Mouse (Mus musculus): ENCODE results near the gene Abhd6. TPM values are rescaled to one million over a fixed set of nuclear protein-coding genes. Genes with fewer than 3 reads are reported as not detected.
A peak's percentile ranks its signal among the peaks of the same experiment; 100 is the strongest.

Gene Abhd6
- polyA plus RNA-seq, 1 experiment from 2014 or later, result 14.1 TPM

- Histone ChIP-seq H3K27me3 (replicated peaks; ENCODE audit: control insufficient read depth, insufficient read depth, low read length) (no peaks in the 10 kb centered on the region), H3K36me3 (ENCODE audit: control insufficient read depth, insufficient read depth, low read length) (no peaks in the 10 kb centered on the region), H3K9ac (ENCODE audit: low read depth, low read length) (no peak overlapping the region), H3K4me2 (ENCODE audit: low read depth, low read length) (no peak overlapping the region), H3K4me3 (ENCODE audit: low read length) (no peak overlapping the region), H3K9me3 (ENCODE audit: control insufficient read depth, low read length) (no peaks in the 10 kb centered on the region), H3K27ac (ENCODE audit: low read length) (no peak overlapping the region), H3K4me1 (ENCODE audit: control insufficient read depth, insufficient read depth, low read length) (no peaks in the 10 kb centered on the region)
- WGBS, result 93% methylated on average over 9 of the region's 9 CpGs
- no peak for ATAC-seq
These were observed 39.9 kb downstream of the Abhd6 start for GRCm38 (mm10) chr14:8042577-8042976.

GRCm38 (mm10) chr14:8044330-8044729 is 41.6 kb downstream of the Abhd6 start:
- 65% methylated on average over 8 of the region's 8 CpGs for WGBS
- Histone ChIP-seq H3K9me3 (ENCODE audit: control insufficient read depth, low read length) (no peaks in the 10 kb centered on the region), H3K4me2 (ENCODE audit: low read depth, low read length) (no peak overlapping the region), H3K4me3 (ENCODE audit: low read length) (no peak overlapping the region), H3K9ac (ENCODE audit: low read depth, low read length) (no peak overlapping the region), H3K4me1 (ENCODE audit: control insufficient read depth, insufficient read depth, low read length) (no peaks in the 10 kb centered on the region), H3K27ac (ENCODE audit: low read length) (no peak overlapping the region), H3K27me3 (replicated peaks; ENCODE audit: control insufficient read depth, insufficient read depth, low read length) (no peaks in the 10 kb centered on the region), H3K36me3 (ENCODE audit: control insufficient read depth, insufficient read depth, low read length) (no peaks in the 10 kb centered on the region)
- no peak for ATAC-seq

- no peaks in the 10 kb centered on the region for H3K27me3 ChIP-seq (replicated peaks; ENCODE audit: control insufficient read depth, insufficient read depth, low read length)
- H3K9me3 ChIP-seq (ENCODE audit: control insufficient read depth, low read length), result no peaks in the 10 kb centered on the region
- H3K27ac ChIP-seq (ENCODE audit: low read length), result no peak overlapping the region
- no peak overlapping the region for H3K4me2 ChIP-seq (ENCODE audit: low read depth, low read length)
- H3K4me1 ChIP-seq (ENCODE audit: control insufficient read depth, insufficient read depth, low read length), result no peaks in the 10 kb centered on the region
- H3K9ac ChIP-seq (ENCODE audit: low read depth, low read length), result no peak overlapping the region
- 82% methylated on average over 6 of the region's 6 CpGs for WGBS
- H3K4me3 ChIP-seq (ENCODE audit: low read length), result no peak overlapping the region
- no peaks in the 10 kb centered on the region for H3K36me3 ChIP-seq (ENCODE audit: control insufficient read depth, insufficient read depth, low read length)
- no peak for ATAC-seq
These were observed 42.1 kb downstream of the Abhd6 start for GRCm38 (mm10) chr14:8044786-8045185.

- no peak overlapping the region for H3K4me3 ChIP-seq (ENCODE audit: low read length)
- no peaks in the 10 kb centered on the region for H3K9me3 ChIP-seq (ENCODE audit: control insufficient read depth, low read length)
- no peak overlapping the region for H3K27ac ChIP-seq (ENCODE audit: low read length)
- H3K27me3 ChIP-seq (replicated peaks; ENCODE audit: control insufficient read depth, insufficient read depth, low read length), result no peaks in the 10 kb centered on the region
- H3K4me1 ChIP-seq (ENCODE audit: control insufficient read depth, insufficient read depth, low read length), result no peaks in the 10 kb centered on the region
- no peak overlapping the region for H3K4me2 ChIP-seq (ENCODE audit: low read depth, low read length)
- no peak overlapping the region for H3K9ac ChIP-seq (ENCODE audit: low read depth, low read length)
- no peaks in the 10 kb centered on the region for H3K36me3 ChIP-seq (ENCODE audit: control insufficient read depth, insufficient read depth, low read length)
- ATAC-seq, result no peak
- WGBS, result 80% methylated on average over 11 of the region's 11 CpGs
These were observed 42.6 kb downstream of the Abhd6 start for GRCm38 (mm10) chr14:8045187-8045846.

GRCm38 (mm10) chr14:8046839-8047238 is 44.1 kb downstream of the Abhd6 start:
- H3K27ac ChIP-seq (ENCODE audit: low read length), result no peak overlapping the region
- H3K9me3 ChIP-seq (ENCODE audit: control insufficient read depth, low read length), result no peaks in the 10 kb centered on the region
- no peaks in the 10 kb centered on the region for H3K4me1 ChIP-seq (ENCODE audit: control insufficient read depth, insufficient read depth, low read length)
- WGBS, result 80% methylated on average over 6 of the region's 6 CpGs
- ATAC-seq, result peak; percentile 91
- H3K36me3 ChIP-seq (ENCODE audit: control insufficient read depth, insufficient read depth, low read length), result no peaks in the 10 kb centered on the region
- H3K9ac ChIP-seq (ENCODE audit: low read depth, low read length), result no peak overlapping the region
- H3K4me3 ChIP-seq (ENCODE audit: low read length), result no peak overlapping the region
- no peak overlapping the region for H3K4me2 ChIP-seq (ENCODE audit: low read depth, low read length)
- H3K27me3 ChIP-seq (replicated peaks; ENCODE audit: control insufficient read depth, insufficient read depth, low read length), result no peaks in the 10 kb centered on the region

- Histone ChIP-seq H3K4me3 (ENCODE audit: low read length) (no peak overlapping the region), H3K36me3 (ENCODE audit: control insufficient read depth, insufficient read depth, low read length) (no peaks in the 10 kb centered on the region), H3K4me2 (ENCODE audit: low read depth, low read length) (no peak overlapping the region), H3K9me3 (ENCODE audit: control insufficient read depth, low read length) (no peaks in the 10 kb centered on the region), H3K9ac (ENCODE audit: low read depth, low read length) (no peak overlapping the region), H3K4me1 (ENCODE audit: control insufficient read depth, insufficient read depth, low read length) (no peaks in the 10 kb centered on the region), H3K27ac (ENCODE audit: low read length) (no peak overlapping the region), H3K27me3 (replicated peaks; ENCODE audit: control insufficient read depth, insufficient read depth, low read length) (no peaks in the 10 kb centered on the region)
- 87% methylated on average over 10 of the region's 10 CpGs for WGBS
- ATAC-seq, result no peak
These were observed 46.6 kb downstream of the Abhd6 start for GRCm38 (mm10) chr14:8049334-8049733.

- WGBS, result 91% methylated on average over 2 of the region's 2 CpGs
- H3K4me1 ChIP-seq (ENCODE audit: control insufficient read depth, insufficient read depth, low read length), result no peaks in the 10 kb centered on the region
- H3K36me3 ChIP-seq (ENCODE audit: control insufficient read depth, insufficient read depth, low read length), result no peaks in the 10 kb centered on the region
- no peaks in the 10 kb centered on the region for H3K9me3 ChIP-seq (ENCODE audit: control insufficient read depth, low read length)
- no peak overlapping the region for H3K27ac ChIP-seq (ENCODE audit: low read length)
- H3K9ac ChIP-seq (ENCODE audit: low read depth, low read length), result no peak overlapping the region
- H3K4me2 ChIP-seq (ENCODE audit: low read depth, low read length), result no peak overlapping the region
- H3K4me3 ChIP-seq (ENCODE audit: low read length), result no peak overlapping the region
- ATAC-seq, result no peak
- no peaks in the 10 kb centered on the region for H3K27me3 ChIP-seq (replicated peaks; ENCODE audit: control insufficient read depth, insufficient read depth, low read length)
These were observed 49.2 kb downstream of the Abhd6 start for GRCm38 (mm10) chr14:8051869-8052268.

GRCm38 (mm10) chr14:8052661-8053060 is 50.0 kb downstream of the Abhd6 start:
- Histone ChIP-seq H3K9me3 (ENCODE audit: control insufficient read depth, low read length) (no peaks in the 10 kb centered on the region), H3K27ac (ENCODE audit: low read length) (no peak overlapping the region), H3K4me3 (ENCODE audit: low read length) (no peak overlapping the region), H3K36me3 (ENCODE audit: control insufficient read depth, insufficient read depth, low read length) (no peaks in the 10 kb centered on the region), H3K4me1 (ENCODE audit: control insufficient read depth, insufficient read depth, low read length) (no peaks in the 10 kb centered on the region), H3K4me2 (ENCODE audit: low read depth, low read length) (no peak overlapping the region), H3K27me3 (replicated peaks; ENCODE audit: control insufficient read depth, insufficient read depth, low read length) (no peaks in the 10 kb centered on the region), H3K9ac (ENCODE audit: low read depth, low read length) (no peak overlapping the region)
- no peak for ATAC-seq
- WGBS, result 99% methylated on average over 7 of the region's 7 CpGs

GRCm38 (mm10) chr14:8054310-8055102 is 51.8 kb downstream of the Abhd6 start:
- H3K9ac ChIP-seq (ENCODE audit: low read depth, low read length), result no peak overlapping the region
- WGBS, result 42% methylated on average over 17 of the region's 17 CpGs
- ATAC-seq, result peak; percentile 78

More at GRCm38 (mm10) chr14:8054310-8055102, 51.8 kb downstream of the Abhd6 start:
- no peaks in the 10 kb centered on the region for H3K4me1 ChIP-seq (ENCODE audit: control insufficient read depth, insufficient read depth, low read length)
- no peak overlapping the region for H3K27ac ChIP-seq (ENCODE audit: low read length)
- H3K36me3 ChIP-seq (ENCODE audit: control insufficient read depth, insufficient read depth, low read length), result no peaks in the 10 kb centered on the region
- no peak overlapping the region for H3K4me3 ChIP-seq (ENCODE audit: low read length)
- H3K27me3 ChIP-seq (replicated peaks; ENCODE audit: control insufficient read depth, insufficient read depth, low read length), result no peaks in the 10 kb centered on the region
- H3K9me3 ChIP-seq (ENCODE audit: control insufficient read depth, low read length), result no peaks in the 10 kb centered on the region
- no peak overlapping the region for H3K4me2 ChIP-seq (ENCODE audit: low read depth, low read length)
